Comparison of ENCODE assay signal across 12 mouse cellular contexts in the genomic region with DNA sequence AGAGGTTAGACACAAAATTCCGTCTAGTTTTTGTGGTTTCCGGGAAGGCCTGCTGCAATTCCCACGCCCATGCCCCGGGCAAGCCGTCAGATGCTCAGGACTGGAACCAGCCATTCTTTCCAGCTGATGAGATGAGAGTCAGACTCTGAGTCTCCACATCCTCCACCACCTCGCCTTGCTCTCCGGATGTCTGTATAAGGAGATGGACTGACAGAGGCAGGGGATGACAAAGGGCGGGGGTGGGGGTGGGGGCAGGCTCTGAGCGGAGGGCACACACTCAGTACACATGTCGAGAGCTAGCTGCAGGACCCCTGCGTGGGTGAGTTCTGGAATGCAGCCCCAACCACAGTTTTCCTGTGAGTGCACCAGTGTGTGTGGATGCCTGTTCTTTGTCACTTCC. TPM values are rescaled to one million over a fixed set of nuclear protein-coding genes. Genes with fewer than 3 reads are reported as not detected.
DNase-seq lines count a peak whose midpoint lies in the region; ATAC-seq lines count a peak whose summit lies in the region.
"Had no signal": no experiment of that assay in that cellular context is flagged by ENCODE, and none has a peak within 500 bp of the region (broad histone marks: within the 10 kb centered on the region; RNA-seq: fewer than 3 reads in every experiment).

No protein-coding gene starts in this region.

- WGBS in heart, embryonic 10.5 days = 15% methylated on average over 11 of the region's 11 CpGs

- H3K4me1 ChIP-seq in megakaryocyte, embryonic 14.5 days = peaks cover 19% of the 10 kb centered on the region
- peaks cover 46% of the 10 kb centered on the region for H3K4me1 ChIP-seq in heart, embryonic 10.5 days

- peaks cover 6% of the 10 kb centered on the region; the same call in 1 of the 2 replicates for H3K9me3 ChIP-seq in megakaryocyte, embryonic 14.5 days
- no peaks in the 10 kb centered on the region for H3K9me3 ChIP-seq in heart, embryonic 10.5 days

- no peaks in the 10 kb centered on the region for H3K36me3 ChIP-seq in megakaryocyte, embryonic 14.5 days (replicated peaks; ENCODE audit: low read length)
- H3K36me3 ChIP-seq in heart, embryonic 10.5 days = no peaks in the 10 kb centered on the region

- ATAC-seq in megakaryocyte, adult 5-6 weeks (ENCODE audit: poor library complexity, severe bottlenecking) = no peak

- intact Hi-C loops in gastrocnemius, postnatal 14 days (cut with DNase I; ENCODE audit: low total_unique reads) = no loop called here

- peak overlapping the region; percentile 57 for H3K4me3 ChIP-seq in megakaryocyte, embryonic 14.5 days (replicated peaks)
- peak overlapping the region; percentile 17 for H3K4me3 ChIP-seq in heart, embryonic 10.5 days
- H3K4me3 ChIP-seq: erythroblast, embryonic 14.5 days; layer of hippocampus, adult 2 months had no signal

- peak; percentile 42 for DNase-seq in gastrocnemius, postnatal 14 days
- DNase-seq in gastrocnemius, postnatal 25 days = no peak
- DNase-seq in heart, embryonic 10.5 days (ENCODE audit: low spot score) = peak; percentile 88
- peak; percentile 29 for DNase-seq in thymus, postnatal 25 days
- no peak for DNase-seq in adrenal gland, adult (ENCODE audit: inconsistent age in 2 of 2, low spot score in 1 of 2)
- no peak for DNase-seq in ovary, postnatal 36 days (ENCODE audit: low spot score)

- H3K27me3 ChIP-seq in megakaryocyte, embryonic 14.5 days (replicated peaks) = peaks cover 7% of the 10 kb centered on the region
- H3K27me3 ChIP-seq in heart, embryonic 10.5 days (ENCODE audit: insufficient read depth, poor library complexity, severe bottlenecking) = no peaks in the 10 kb centered on the region
- H3K27me3 ChIP-seq: CH12.LX had no signal

- H3K27ac ChIP-seq in heart, embryonic 10.5 days = peak overlapping the region; percentile 86
- H3K27ac ChIP-seq: layer of hippocampus, adult 2 months; macrophage had no signal

RNA-seq across cellular contexts. Expression of a gene that starts 57.3 kb away (rescaled TPM):
- total RNA-seq in gastrocnemius, postnatal 14 days (2021) = 1 to 10 TPM; 1.6 to 1.8 TPM
- total RNA-seq in gastrocnemius, postnatal 25 days (2021) = 1 to 10 TPM in 1 of 2 experiments, under 1 TPM in 1; 0.92 to 1.2 TPM
- polyA plus RNA-seq in megakaryocyte, embryonic 14.5 days (2012; ENCODE audit: insufficient read depth, low replicate concordance) = 0.03 TPM in 1 of 2 replicates, not detected in the other
- 0.25 and 0.52 TPM in 2 replicates for total RNA-seq in megakaryocyte, adult 5-6 weeks (2015)
- total RNA-seq in megakaryocyte, adult 5-6 weeks (2017) = 0.44 and 0.53 TPM in 2 replicates
- polyA plus RNA-seq in heart, embryonic 10.5 days (2016; fragmentation: Nextera tagmentation; extraction: Ambion mirVana) = 3.1 and 3.4 TPM in 2 replicates
- polyA plus RNA-seq: erythroblast, embryonic 14.5 days; macrophage had no signal

Comparison
In these comparisons a context has a peak if more than half of its experiments do, and no peak if none do; other contexts are left out.
1. DNase-seq: peak in gastrocnemius, postnatal 14 days (single experiment), heart, embryonic 10.5 days (single experiment) and thymus, postnatal 25 days (single experiment); none in gastrocnemius, postnatal 25 days (single experiment), adrenal gland, adult (0 of 2) and ovary, postnatal 36 days (single experiment).